Mouse (Mus musculus) forebrain, embryonic 12.5 days (tissue): ENCODE measurements around the gene Disc1. TPM values are rescaled to one million over a fixed set of nuclear protein-coding genes. Genes with fewer than 3 reads are reported as not detected.

Experiments
- ATAC-seq: fragments of 200-750 bp; cut with Nextera tagmentation; 2 replicates; pipeline ENCODE4 v1.8.0; 2017; ENCODE audit warnings: moderate TSS enrichment; ENCODE audit not compliant: low FRiP score
- H3K27ac ChIP-seq: fragments of 300-500 bp; sonication (generic); 2 replicates; pipeline ENCODE4 v1.5.1; 2016; ENCODE audit warnings: mild to moderate bottlenecking
- H3K27me3 ChIP-seq: fragments of 300-500 bp; sonication (generic); 2 replicates; pipeline ENCODE4 v1.6.1; 2016; ENCODE audit warnings: mild to moderate bottlenecking
- H3K36me3 ChIP-seq: fragments of 300-500 bp; sonication (generic); replicated peaks from 2 replicates; pipeline ENCODE4 v1.6.1; 2016; ENCODE audit warnings: mild to moderate bottlenecking
- H3K4me1 ChIP-seq: fragments of 300-500 bp; sonication (generic); 2 replicates; pipeline ENCODE4 v1.6.1; 2016
- H3K4me2 ChIP-seq: fragments of 300-500 bp; sonication (generic); 2 replicates; pipeline ENCODE4 v1.6.1; 2016; ENCODE audit warnings: mild to moderate bottlenecking, moderate library complexity
- H3K4me3 ChIP-seq: fragments of 300-500 bp; sonication (generic); replicated peaks from 2 replicates; pipeline ENCODE4 v1.5.1; 2016; ENCODE audit warnings: mild to moderate bottlenecking
- H3K9ac ChIP-seq: fragments of 300-500 bp; sonication (generic); 2 replicates; pipeline ENCODE4 v1.6.1; 2016; ENCODE audit warnings: mild to moderate bottlenecking
- H3K9me3 ChIP-seq: fragments of 300-500 bp; sonication (generic); 2 replicates; pipeline ENCODE4 v1.6.1; 2016
- WGBS: fragments of 180-500 bp; shearing (Covaris S2); methylation state at CpG from one replicate; pipeline ENCODE4 v1.1.7; 2016; 5-methylcytosine and 5-hydroxymethylcytosine counted together
- polyA plus RNA-seq: library from polyadenylated mRNA; unstranded; fragments of >200 nt; fragmentation: Nextera tagmentation; extraction: Ambion mirVana; gene quantifications from 2 replicates; pipeline ENCODE4 v1.2.1, GENCODE M21; 2016

The Disc1 gene
- 0.63 and 2.3 TPM in 2 replicates for polyA plus RNA-seq

GRCm38 (mm10) chr8:125053505-125054435 lies at the start of gene Disc1:
Gene Disc1 (plus strand): TSS chr8:125054195.
- ATAC-seq: 0 out of 2 replicates have a peak, but pooled peaks have one; percentile 4
- Histone ChIP-seq H3K4me2 (peak within 1 kb of the TSS; percentile 91), H3K4me1 (peaks cover 13% of the 10 kb centered on the region), H3K27ac (peak within 1 kb of the TSS; percentile 42; the same call in 1 of the 2 replicates), H3K36me3 (no peaks in the 10 kb centered on the region), H3K9me3 (peaks cover 5% of the 10 kb centered on the region; the same call in 1 of the 2 replicates), H3K27me3 (peaks cover 47% of the 10 kb centered on the region), H3K4me3 (peak within 1 kb of the TSS; percentile 50), H3K9ac (peak within 1 kb of the TSS; percentile 58)
- 4% methylated on average over 56 of the region's 65 CpGs for WGBS

- peak within 1 kb of the TSS; percentile 85 for H3K27ac ChIP-seq
- peaks cover 16% of the 10 kb centered on the region for H3K27me3 ChIP-seq
- H3K4me3 ChIP-seq: peak within 1 kb of the TSS; percentile 98
- ATAC-seq: peak; percentile 99
- H3K4me2 ChIP-seq: peak within 1 kb of the TSS; percentile 83
- H3K9ac ChIP-seq: peak within 1 kb of the TSS; percentile 92
- H3K9me3 ChIP-seq: no peaks in the 10 kb centered on the region
- 3% methylated on average over 84 of the region's 84 CpGs for WGBS
- H3K4me1 ChIP-seq: peaks cover 11% of the 10 kb centered on the region
- H3K36me3 ChIP-seq: peaks cover 33% of the 10 kb centered on the region
Measured at GRCm38 (mm10) chr8:125012695-125013627, 41.0 kb upstream of the Disc1 start, which contains the start of gene Tsnax. Gene Tsnax (plus strand): TSS chr8:125012997.

- Histone ChIP-seq H3K36me3 (peaks cover 63% of the 10 kb centered on the region), H3K4me2 (no peak overlapping the region), H3K9me3 (no peaks in the 10 kb centered on the region), H3K27ac (no peak overlapping the region), H3K4me3 (no peak overlapping the region), H3K4me1 (no peaks in the 10 kb centered on the region), H3K27me3 (no peaks in the 10 kb centered on the region), H3K9ac (no peak overlapping the region)
- WGBS: 96% methylated on average over 8 of the region's 8 CpGs
- no peak for ATAC-seq
Measured at GRCm38 (mm10) chr8:125024085-125024484, 29.9 kb upstream of the Disc1 start.

- Histone ChIP-seq H3K36me3 (peaks cover 81% of the 10 kb centered on the region), H3K4me1 (no peaks in the 10 kb centered on the region), H3K4me3 (no peak overlapping the region), H3K27ac (no peak overlapping the region), H3K9ac (no peak overlapping the region), H3K4me2 (no peak overlapping the region), H3K27me3 (no peaks in the 10 kb centered on the region), H3K9me3 (no peaks in the 10 kb centered on the region)
- WGBS: 82% methylated on average over 3 of the region's 3 CpGs
- ATAC-seq: no peak
Measured at GRCm38 (mm10) chr8:125027211-125027610, 26.8 kb upstream of the Disc1 start.

- Histone ChIP-seq H3K9ac (no peak overlapping the region), H3K4me3 (no peak overlapping the region), H3K27ac (no peak overlapping the region), H3K36me3 (peaks cover 95% of the 10 kb centered on the region), H3K4me2 (no peak overlapping the region), H3K27me3 (no peaks in the 10 kb centered on the region), H3K9me3 (no peaks in the 10 kb centered on the region), H3K4me1 (no peaks in the 10 kb centered on the region)
- ATAC-seq: no peak
- 93% methylated on average over 5 of the region's 5 CpGs for WGBS
Measured at GRCm38 (mm10) chr8:125028841-125029240, 25.2 kb upstream of the Disc1 start.

GRCm38 (mm10) chr8:125031276-125031675 lies 22.7 kb upstream of the Disc1 start:
- Histone ChIP-seq H3K9me3 (no peaks in the 10 kb centered on the region), H3K27ac (no peak overlapping the region), H3K9ac (no peak overlapping the region), H3K36me3 (peaks cover 78% of the 10 kb centered on the region), H3K4me3 (no peak overlapping the region), H3K4me1 (0 out of 2 replicates have a peak, but pooled peaks cover 5% of the 10 kb centered on the region), H3K4me2 (no peak overlapping the region), H3K27me3 (no peaks in the 10 kb centered on the region)
- no peak for ATAC-seq
- WGBS: 85% methylated on average over 5 of the region's 5 CpGs

- ATAC-seq: peak; percentile 74; the same call in 1 of the 2 replicates
- no peaks in the 10 kb centered on the region for H3K9me3 ChIP-seq
- peaks cover 78% of the 10 kb centered on the region for H3K36me3 ChIP-seq
- no peak overlapping the region for H3K9ac ChIP-seq
- 0 out of 2 replicates have a peak, but pooled peaks cover 5% of the 10 kb centered on the region for H3K4me1 ChIP-seq
- H3K27me3 ChIP-seq: no peaks in the 10 kb centered on the region
- 32% methylated on average over 8 of the region's 8 CpGs for WGBS
- 0 out of 2 replicates have a peak overlapping the region, but pooled peaks have one; percentile 46 for H3K27ac ChIP-seq
- no peak overlapping the region for H3K4me3 ChIP-seq
- H3K4me2 ChIP-seq: no peak overlapping the region
Measured at GRCm38 (mm10) chr8:125034669-125035068, 19.3 kb upstream of the Disc1 start.

- no peak overlapping the region for H3K9ac ChIP-seq
- no peak overlapping the region for H3K4me3 ChIP-seq
- H3K36me3 ChIP-seq: peaks cover 66% of the 10 kb centered on the region
- H3K9me3 ChIP-seq: no peaks in the 10 kb centered on the region
- no peak overlapping the region for H3K27ac ChIP-seq
- H3K4me2 ChIP-seq: no peak overlapping the region
- peaks cover 5% of the 10 kb centered on the region; the same call in 1 of the 2 replicates for H3K4me1 ChIP-seq
- WGBS: 91% methylated on average over 7 of the region's 7 CpGs
- no peak for ATAC-seq
- no peaks in the 10 kb centered on the region for H3K27me3 ChIP-seq
Measured at GRCm38 (mm10) chr8:125037081-125037480, 16.9 kb upstream of the Disc1 start.

GRCm38 (mm10) chr8:125038731-125039130 lies 15.3 kb upstream of the Disc1 start:
- Histone ChIP-seq H3K9ac (no peak overlapping the region), H3K9me3 (no peaks in the 10 kb centered on the region), H3K36me3 (peaks cover 49% of the 10 kb centered on the region), H3K4me3 (no peak overlapping the region), H3K4me1 (peaks cover 5% of the 10 kb centered on the region; the same call in 1 of the 2 replicates), H3K4me2 (no peak overlapping the region), H3K27ac (no peak overlapping the region), H3K27me3 (no peaks in the 10 kb centered on the region)
- WGBS: 89% methylated on average over 15 of the region's 15 CpGs
- ATAC-seq: no peak

- no peak for ATAC-seq
- Histone ChIP-seq H3K9me3 (0 out of 2 replicates have a peak, but pooled peaks cover 2% of the 10 kb centered on the region), H3K4me1 (no peaks in the 10 kb centered on the region; the same call in 1 of the 2 replicates), H3K36me3 (peaks cover 45% of the 10 kb centered on the region), H3K4me3 (no peak overlapping the region), H3K4me2 (no peak overlapping the region), H3K27me3 (no peaks in the 10 kb centered on the region), H3K27ac (no peak overlapping the region), H3K9ac (no peak overlapping the region)
- 86% methylated on average over 15 of the region's 15 CpGs for WGBS
Measured at GRCm38 (mm10) chr8:125040587-125041375, 13.2 kb upstream of the Disc1 start.

GRCm38 (mm10) chr8:125041496-125041895 lies 12.5 kb upstream of the Disc1 start:
- H3K27me3 ChIP-seq: no peaks in the 10 kb centered on the region
- peaks cover 40% of the 10 kb centered on the region for H3K36me3 ChIP-seq
- no peak overlapping the region for H3K4me2 ChIP-seq
- H3K27ac ChIP-seq: no peak overlapping the region
- H3K9ac ChIP-seq: no peak overlapping the region
- ATAC-seq: no peak
- no peaks in the 10 kb centered on the region; the same call in 1 of the 2 replicates for H3K4me1 ChIP-seq
- no peak overlapping the region for H3K4me3 ChIP-seq
- 0 out of 2 replicates have a peak, but pooled peaks cover 2% of the 10 kb centered on the region for H3K9me3 ChIP-seq
- 75% methylated on average over 2 of the region's 2 CpGs for WGBS
